ENCODE assay signal across 13 mouse cellular contexts in genomic region chr12:90332459-90332858, GRCm38 (mm10).
"Had no signal": no experiment of that assay in that cellular context is flagged by ENCODE, and none has a peak within 500 bp of the region (broad histone marks: within the 10 kb centered on the region; RNA-seq: fewer than 3 reads in every experiment).

No protein-coding gene starts in this region.

- H3K4me3 ChIP-seq: kidney, embryonic 15.5 days; left cerebral cortex, adult 2 months; limb, embryonic 10.5 days; liver, embryonic 15.5 days; midbrain, embryonic 10.5 days; neural tube, embryonic 13.5 days had no signal

- H3K4me2 ChIP-seq: kidney, embryonic 15.5 days; liver, embryonic 11.5 days; liver, embryonic 15.5 days; neural tube, embryonic 13.5 days had no signal

- H3K4me1 ChIP-seq: kidney, embryonic 15.5 days; limb, embryonic 10.5 days; liver, embryonic 15.5 days; midbrain, embryonic 10.5 days; neural tube, embryonic 13.5 days had no signal

- H3K36me3 ChIP-seq: kidney, embryonic 15.5 days; limb, embryonic 10.5 days; liver, embryonic 15.5 days; midbrain, embryonic 10.5 days; neural tube, embryonic 13.5 days had no signal

- H3K27ac ChIP-seq: kidney, embryonic 15.5 days; left cerebral cortex, adult 2 months; limb, embryonic 10.5 days; liver, embryonic 15.5 days; midbrain, embryonic 10.5 days; neural tube, embryonic 13.5 days had no signal

- H3K9me3 ChIP-seq: kidney, embryonic 15.5 days; limb, embryonic 10.5 days; liver, embryonic 15.5 days; midbrain, embryonic 10.5 days; neural tube, embryonic 13.5 days had no signal

- DNase-seq: kidney, postnatal 25 days; lung, adult 2 months; lung, postnatal 36 days; right cerebral cortex, postnatal 14 days had no signal

- H3K27me3 ChIP-seq: kidney, embryonic 15.5 days; liver, embryonic 15.5 days; neural tube, embryonic 13.5 days had no signal

- ATAC-seq: lung, postnatal 0 days; midbrain, embryonic 16.5 days had no signal

- H3K9ac ChIP-seq: kidney, embryonic 15.5 days; liver, embryonic 15.5 days; neural tube, embryonic 13.5 days had no signal
